In the genomic region with DNA sequence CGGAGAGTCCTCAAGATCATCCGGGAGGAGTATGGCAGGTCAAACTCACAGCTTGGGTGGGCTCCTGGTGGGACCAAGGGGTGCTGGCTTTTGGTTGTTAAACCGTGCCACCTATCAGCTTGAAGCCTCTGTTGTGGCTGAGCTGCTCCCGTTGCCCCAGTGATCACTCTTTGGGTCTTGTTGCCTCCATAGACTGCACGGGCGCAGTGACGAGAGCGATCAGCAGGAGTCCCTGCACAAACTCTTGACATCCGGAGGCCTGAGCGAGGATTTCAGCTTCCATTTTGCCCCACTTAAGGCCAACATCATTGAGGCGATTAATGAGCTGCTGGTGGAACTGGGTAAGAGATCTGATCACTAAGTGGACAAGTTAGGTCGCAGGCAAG, we compare ENCODE assay signal across 8 mouse cellular contexts. TPM values are rescaled to one million over a fixed set of nuclear protein-coding genes. Genes with fewer than 3 reads are reported as not detected.
A peak's percentile ranks its signal among the peaks of the same experiment; 100 is the strongest.
DNase-seq lines count a peak whose midpoint lies in the region; ATAC-seq and TF ChIP-seq lines count a peak whose summit lies in the region.

No protein-coding gene starts in this region.

- TF ChIP-seq CTCF in cortical plate, adult 2 months (IDR thresholded peaks at IDR 0.05; ENCODE audit: extremely low read depth, insufficient read depth, low read length) = no peak
- TF ChIP-seq CTCF in hindbrain, postnatal 0 days (IDR thresholded peaks at IDR 0.05; ENCODE audit: low read depth) = 0 out of 2 replicates have a peak, but pooled peaks have one; percentile 3

- TF ChIP-seq POLR2A in cortical plate, adult 2 months (IDR thresholded peaks at IDR 0.05; ENCODE audit: extremely low read depth, insufficient read depth, low read length) = no peak

- 3% methylated on average over 12 of the region's 12 CpGs for WGBS in hindbrain, postnatal 0 days

- H3K9me3 ChIP-seq in hindbrain, postnatal 0 days (ENCODE audit: low read length) = no peaks in the 10 kb centered on the region

- H3K4me2 ChIP-seq in hindbrain, postnatal 0 days (ENCODE audit: low read depth, low read length) = peak overlapping the region; percentile 61

- peaks cover 2% of the 10 kb centered on the region; the same call in 1 of the 2 replicates for H3K4me1 ChIP-seq in cortical plate, adult 2 months (ENCODE audit: control insufficient read depth, insufficient read depth, low read length)
- H3K4me1 ChIP-seq in hindbrain, postnatal 0 days (ENCODE audit: insufficient read depth, low read length) = peaks cover 8% of the 10 kb centered on the region

- H3K27me3 ChIP-seq in hindbrain, postnatal 0 days (ENCODE audit: insufficient read depth, low read length) = no peaks in the 10 kb centered on the region

- peak overlapping the region; percentile 59 for H3K9ac ChIP-seq in hindbrain, postnatal 0 days (replicated peaks; ENCODE audit: low read length)

- peaks cover 27% of the 10 kb centered on the region for H3K36me3 ChIP-seq in hindbrain, postnatal 0 days (ENCODE audit: insufficient read depth, low read length)

- no peak overlapping the region for H3K27ac ChIP-seq in cortical plate, adult 2 months (ENCODE audit: insufficient read depth, low read length)
- peak overlapping the region; percentile 76 for H3K27ac ChIP-seq in hindbrain, postnatal 0 days

- DNase-seq in embryo, embryonic 10 days (ENCODE audit: low spot score) = peak; percentile 35
- DNase-seq in embryo, embryonic 9.5 days (ENCODE audit: extremely low spot score) = no peak
- peak; percentile 37 to 50 for DNase-seq in CD8-positive naive resting alpha-beta T cell, adult 2 months (ENCODE audit: low read depth in 2 of 2, low spot score in 2 of 2)
- peak; percentile 23 for DNase-seq in hindbrain, postnatal 0 days (ENCODE audit: low spot score)
- peak; percentile 21 to 45 for DNase-seq in thymus, postnatal 10 days (ENCODE audit: low spot score in 2 of 2)
- no peak for DNase-seq in right cerebral cortex, adult 18-20 months

- no peak for ATAC-seq in hindbrain, postnatal 0 days
- peak; percentile 4; the same call in 1 of the 2 replicates for ATAC-seq in megakaryocyte, adult 5-6 weeks (ENCODE audit: poor library complexity, severe bottlenecking)

- H3K4me3 ChIP-seq in cortical plate, adult 2 months (ENCODE audit: insufficient read depth, low read length) = peak overlapping the region; percentile 84
- H3K4me3 ChIP-seq in hindbrain, postnatal 0 days (ENCODE audit: low read length) = peak overlapping the region; percentile 65

RNA-seq across cellular contexts. Expression of gene Eif2b2, which starts 0.6 kb away (rescaled TPM):
- polyA plus RNA-seq in cortical plate, adult 2 months (2012; rRNA removed) = 90.4 and 101 TPM in 2 replicates
- 38.9 and 91.0 TPM in 2 replicates for total RNA-seq in hindbrain, postnatal 0 days (2014; rRNA removed)
- 86.6 and 87.9 TPM in 2 replicates for polyA plus RNA-seq in hindbrain, postnatal 0 days (2015; fragmentation: Nextera tagmentation; extraction: Ambion mirVana)
- total RNA-seq in megakaryocyte, adult 5-6 weeks (2015) = 26.4 and 33.8 TPM in 2 replicates
- 43.8 and 68.9 TPM in 2 replicates for total RNA-seq in megakaryocyte, adult 5-6 weeks (2017)

RNA-seq across cellular contexts. Expression of gene Pgf, which starts 42.3 kb away (rescaled TPM):
- polyA plus RNA-seq in cortical plate, adult 2 months (2012; rRNA removed) = 2.2 and 2.9 TPM in 2 replicates
- 2.9 and 5.0 TPM in 2 replicates for total RNA-seq in hindbrain, postnatal 0 days (2014; rRNA removed)
- polyA plus RNA-seq in hindbrain, postnatal 0 days (2015; fragmentation: Nextera tagmentation; extraction: Ambion mirVana) = 10.0 TPM in 2 replicates
- total RNA-seq in megakaryocyte, adult 5-6 weeks (2015) = 0.14 and 0.33 TPM in 2 replicates
- total RNA-seq in megakaryocyte, adult 5-6 weeks (2017) = 0.18 TPM in 1 of 2 replicates, not detected in the other

RNA-seq across cellular contexts. Expression of gene Mlh3, which starts 50.5 kb away (rescaled TPM):
- 12.7 and 13.7 TPM in 2 replicates for polyA plus RNA-seq in cortical plate, adult 2 months (2012; rRNA removed)
- total RNA-seq in hindbrain, postnatal 0 days (2014; rRNA removed) = 5.5 and 9.9 TPM in 2 replicates
- 4.9 and 5.1 TPM in 2 replicates for polyA plus RNA-seq in hindbrain, postnatal 0 days (2015; fragmentation: Nextera tagmentation; extraction: Ambion mirVana)
- total RNA-seq in megakaryocyte, adult 5-6 weeks (2015) = 3.7 and 4.1 TPM in 2 replicates
- total RNA-seq in megakaryocyte, adult 5-6 weeks (2017) = 6.6 and 7.1 TPM in 2 replicates

Comparison
In these comparisons a context has a peak if more than half of its experiments do, and no peak if none do; other contexts are left out.
1. DNase-seq: peak in embryo, embryonic 10 days (single experiment), CD8-positive naive resting alpha-beta T cell, adult 2 months (2 of 2), hindbrain, postnatal 0 days (single experiment) and thymus, postnatal 10 days (2 of 2); none in embryo, embryonic 9.5 days (single experiment) and right cerebral cortex, adult 18-20 months (single experiment).